Mouse (Mus musculus) c-Kit-positive CD71-positive TER-119-positive erythroid progenitor cells, embryonic 14.5 days (primary cell): Measurements from ENCODE around the gene Pdzd2.

ENCODE experiments used
- DNase-seq: peaks from one replicate; pipeline ENCODE4 v3.0.0-alpha.2; 2013; ENCODE audit warnings: low spot score

The Pdzd2 gene

DNA sequence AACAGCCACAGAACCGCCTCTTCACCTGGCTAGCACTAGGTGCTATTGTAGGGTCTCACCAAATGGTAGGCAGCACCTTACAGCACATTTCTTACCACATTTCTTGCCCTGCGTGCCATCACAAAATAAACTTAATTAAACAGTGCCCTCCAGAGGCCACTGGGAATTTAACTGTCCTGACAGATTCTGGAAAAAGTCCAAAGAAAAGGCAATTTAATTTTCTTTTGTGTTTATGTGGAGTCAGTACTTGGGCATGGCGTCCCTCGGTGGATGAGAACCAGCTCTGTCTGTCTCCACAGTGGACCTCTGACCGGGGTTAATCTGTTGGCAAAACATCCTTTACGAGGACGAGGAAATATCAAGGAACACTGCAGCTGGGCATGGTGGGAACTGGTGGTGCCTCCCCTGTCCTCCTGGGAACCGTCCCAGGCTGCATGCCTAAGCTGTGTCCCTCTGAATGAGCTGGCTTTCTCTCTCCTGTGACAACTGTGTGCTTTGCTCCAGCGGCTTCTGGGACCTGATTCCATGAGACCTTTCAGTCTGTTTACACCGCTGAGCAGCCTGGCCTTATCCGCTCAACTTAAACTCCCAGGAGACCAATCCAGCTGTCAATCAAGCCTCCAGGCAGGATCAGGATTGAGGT is 162.5 kb downstream of the Pdzd2 start:
- no peak for DNase-seq

GRCm38 (mm10) chr15:12573621-12574020 is 166.1 kb downstream of the Pdzd2 start:
- DNase-seq, result no peak

DNA sequence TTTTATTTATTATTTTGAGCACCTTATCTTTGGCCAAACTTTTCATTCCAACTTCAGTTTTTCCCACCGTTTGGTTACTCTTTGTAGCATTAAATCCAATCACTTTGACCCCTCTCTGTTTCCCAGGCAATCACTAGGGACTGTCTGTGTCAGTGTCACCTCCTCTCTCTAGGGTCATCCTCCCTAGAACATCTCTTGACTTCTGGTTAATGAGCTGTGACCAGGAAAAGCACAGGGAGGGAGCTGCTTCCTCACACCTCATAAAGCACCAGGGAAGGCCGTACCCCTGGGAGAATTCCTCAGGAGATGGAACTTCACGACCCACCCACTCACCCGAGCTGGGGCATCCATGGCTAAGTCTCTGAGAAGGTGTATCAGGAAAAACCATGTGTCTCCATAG is 168.6 kb downstream of the Pdzd2 start:
- no peak for DNase-seq

DNA sequence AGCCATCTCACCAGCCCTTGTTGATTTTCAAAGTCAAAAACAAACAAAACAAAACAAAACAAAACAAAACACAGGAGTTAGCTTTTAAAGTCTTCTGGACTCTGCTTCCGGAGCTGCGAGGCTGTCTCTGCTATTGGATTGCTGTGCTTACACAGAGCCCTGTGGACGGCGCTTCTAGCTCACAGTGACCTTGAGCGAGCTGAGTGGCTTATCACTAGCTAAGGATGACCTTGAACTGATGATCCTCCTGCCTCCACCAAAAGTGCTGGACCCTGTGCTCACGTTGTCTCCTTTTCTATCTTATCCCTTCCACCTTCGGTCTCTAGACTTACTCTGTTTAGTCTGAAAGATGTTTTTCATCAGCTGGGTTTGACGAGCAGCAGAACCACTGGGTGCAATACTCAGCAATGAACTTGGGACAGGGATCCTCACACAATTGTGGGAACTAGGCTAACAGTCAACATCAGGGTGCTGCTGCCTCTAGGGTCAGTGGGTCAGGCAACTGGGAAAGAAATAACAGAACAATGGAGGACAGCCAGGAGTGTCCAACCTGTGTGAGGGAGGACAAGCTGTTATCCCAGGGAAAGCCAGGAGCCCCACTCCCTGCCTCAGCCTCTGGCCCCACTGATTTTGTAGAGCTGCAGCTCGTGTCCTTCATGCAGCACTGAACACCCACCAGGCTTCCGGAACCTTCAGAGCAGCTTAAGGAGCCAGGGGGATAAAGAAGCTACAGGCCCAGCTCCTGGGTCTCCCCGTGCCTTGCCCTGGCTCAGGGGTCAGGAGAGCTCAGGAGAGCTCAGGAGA is 172.9 kb downstream of the Pdzd2 start:
- no peak for DNase-seq

- DNase-seq, result no peak
These were observed 174.4 kb downstream of the Pdzd2 start for GRCm38 (mm10) chr15:12565281-12565680.

GRCm38 (mm10) chr15:12560505-12560904 is 179.2 kb downstream of the Pdzd2 start:
- no peak for DNase-seq

DNA sequence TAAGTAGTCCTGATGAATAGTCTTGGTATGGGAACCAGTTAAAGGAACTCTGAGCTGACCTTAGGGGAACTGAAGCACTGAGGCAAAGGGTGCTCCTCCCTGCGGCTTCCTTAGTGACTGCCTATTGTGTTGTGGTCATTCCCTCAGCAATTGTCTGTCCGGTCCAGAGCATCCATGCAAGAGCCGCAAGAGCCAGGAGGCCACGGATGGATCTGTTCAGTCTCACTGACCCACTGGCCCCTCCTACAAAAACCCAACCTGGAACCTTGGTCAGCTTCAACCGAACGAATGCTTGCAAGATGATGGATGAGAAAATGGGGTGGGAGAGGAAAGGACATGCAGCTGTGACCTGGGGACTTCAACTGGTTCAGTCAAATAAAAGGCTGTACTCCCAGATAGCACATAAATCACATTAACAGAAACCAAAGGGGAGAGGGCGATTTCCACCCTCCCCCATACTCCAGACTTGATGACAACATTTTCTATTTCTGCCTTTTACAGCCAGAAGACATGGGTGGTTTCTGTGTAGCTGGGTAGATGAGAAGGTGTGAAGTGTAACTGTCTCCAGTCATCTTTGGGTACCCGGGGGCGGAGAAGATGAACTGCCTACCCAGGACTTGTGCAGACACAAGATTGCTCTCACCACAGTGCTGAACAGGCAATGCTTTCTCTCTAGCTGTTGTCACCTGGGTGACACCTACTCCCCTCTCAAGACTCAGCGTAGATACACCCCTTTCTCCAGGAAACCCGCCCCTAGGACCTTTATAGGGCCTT is 181.9 kb downstream of the Pdzd2 start:
- no peak for DNase-seq

GRCm38 (mm10) chr15:12553211-12553610 is 186.5 kb downstream of the Pdzd2 start:
- no peak for DNase-seq

DNA sequence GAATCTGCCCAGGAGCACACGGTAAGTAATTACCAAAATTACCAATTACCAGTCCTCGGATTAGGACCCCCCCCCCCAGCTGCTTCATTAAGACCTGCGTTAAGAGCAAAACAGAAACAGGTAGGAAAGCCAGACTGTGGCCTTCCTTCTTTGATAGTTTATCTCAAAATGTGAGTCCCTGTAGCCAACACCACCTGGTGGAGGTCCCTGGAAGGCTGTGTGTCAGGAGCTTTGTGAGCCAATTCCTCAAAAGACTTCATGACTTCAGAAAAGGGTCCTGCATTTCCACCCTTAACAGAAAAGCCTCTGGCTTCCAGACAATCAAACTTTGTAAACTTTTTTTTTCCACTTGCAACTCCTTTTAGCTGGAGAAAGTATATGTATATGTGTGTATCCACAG is 188.8 kb downstream of the Pdzd2 start:
- no peak for DNase-seq

DNA sequence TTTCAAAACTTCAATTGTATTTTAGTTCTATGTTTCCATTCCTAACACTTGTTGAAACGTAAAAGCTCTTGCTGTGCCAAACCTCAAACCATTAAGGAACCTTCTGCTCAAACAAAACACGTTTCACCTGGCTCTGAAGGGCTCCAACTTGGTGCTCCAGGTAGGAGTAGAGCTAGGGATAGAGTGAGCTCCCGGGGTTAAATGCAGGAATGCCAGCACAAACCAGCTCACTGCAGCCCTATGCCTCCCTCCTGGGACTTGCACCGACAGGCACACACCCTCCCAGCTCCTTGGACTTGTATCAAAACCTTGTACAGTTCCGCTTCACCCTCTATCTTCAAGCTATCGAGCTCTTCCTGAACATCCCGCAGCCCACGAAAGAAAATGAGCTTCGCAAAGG is 189.3 kb downstream of the Pdzd2 start:
- DNase-seq, result no peak

DNA sequence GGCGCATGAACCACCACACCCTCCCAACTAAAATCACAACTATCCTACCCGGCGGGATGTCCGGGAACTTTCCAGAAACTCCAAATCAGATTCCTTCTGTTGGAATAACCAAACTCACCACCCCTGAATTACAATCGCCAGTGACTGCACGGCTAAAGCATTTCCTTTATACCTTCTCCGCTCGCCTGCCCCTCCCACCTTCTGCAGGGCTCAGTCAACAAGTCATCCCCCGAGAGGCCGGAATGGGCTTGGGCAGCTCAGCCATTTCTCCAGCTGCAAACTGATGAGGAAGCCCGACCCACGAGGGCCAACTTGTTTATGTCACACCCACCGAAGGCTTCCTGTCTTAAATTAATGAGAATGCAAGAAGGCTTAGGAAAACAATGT is 189.8 kb downstream of the Pdzd2 start:
- DNase-seq, result no peak

- no peak for DNase-seq
These were observed 190.3 kb downstream of the Pdzd2 start for GRCm38 (mm10) chr15:12549271-12549918.

GRCm38 (mm10) chr15:12548696-12549095 is 191.0 kb downstream of the Pdzd2 start:
- no peak for DNase-seq

GRCm38 (mm10) chr15:12547640-12548405 is 191.9 kb downstream of the Pdzd2 start:
- DNase-seq, result no peak

GRCm38 (mm10) chr15:12546781-12547180 is 192.9 kb downstream of the Pdzd2 start:
- DNase-seq, result no peak

DNA sequence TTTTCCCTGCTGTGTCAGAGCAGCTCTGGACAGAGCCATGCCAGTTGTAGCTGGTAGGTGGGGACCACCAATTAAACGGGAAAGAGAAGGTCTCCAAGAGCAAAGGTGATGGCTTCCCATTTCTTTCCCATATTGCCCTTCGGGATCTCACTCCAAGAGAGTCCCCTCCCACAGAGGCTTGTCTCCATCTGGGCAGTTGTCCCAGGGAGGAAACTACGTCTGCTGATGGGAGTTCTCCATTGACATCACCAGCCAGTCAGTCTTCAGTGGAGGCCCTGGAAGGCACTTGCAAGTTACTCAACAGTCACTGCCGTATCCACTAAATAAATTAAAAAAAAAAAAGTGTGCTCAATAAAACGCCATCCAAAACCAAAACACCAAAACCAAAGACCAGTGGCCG is 194.1 kb downstream of the Pdzd2 start:
- DNase-seq, result no peak

- no peak for DNase-seq
These were observed 194.5 kb downstream of the Pdzd2 start for GRCm38 (mm10) chr15:12545220-12545619.

DNA sequence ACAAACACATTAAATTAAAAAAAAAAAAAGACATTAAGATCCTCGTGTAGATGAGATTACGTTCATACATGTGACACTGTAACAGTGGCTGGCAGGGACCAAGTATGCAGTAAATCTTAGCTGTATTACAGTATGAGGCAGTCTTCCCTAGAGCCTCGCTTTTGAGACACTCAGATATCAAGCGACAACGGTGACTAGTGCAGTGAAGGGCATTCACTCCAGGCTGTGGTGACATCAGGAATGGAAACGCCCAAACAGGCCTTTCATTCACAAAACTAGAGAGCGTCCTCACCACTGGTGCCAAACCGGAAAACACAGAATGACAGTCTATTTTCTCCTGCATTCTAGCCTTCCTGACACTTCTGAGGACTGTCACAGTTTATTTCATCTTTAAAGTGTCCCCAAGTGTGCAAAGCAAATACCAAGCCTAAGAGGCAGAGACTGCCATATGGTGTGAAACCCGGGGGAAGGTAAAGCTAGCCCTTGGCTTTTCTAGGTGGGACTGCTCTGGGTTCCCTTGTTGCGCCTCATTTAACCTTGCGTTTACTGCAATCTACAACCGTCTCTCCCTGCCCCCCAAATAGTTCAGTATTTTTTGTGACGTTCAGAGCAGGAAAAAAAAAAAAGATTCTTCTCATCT is 195.9 kb downstream of the Pdzd2 start:
- DNase-seq, result no peak

- DNase-seq, result no peak
These were observed 197.4 kb downstream of the Pdzd2 start for GRCm38 (mm10) chr15:12542316-12542715.

DNA sequence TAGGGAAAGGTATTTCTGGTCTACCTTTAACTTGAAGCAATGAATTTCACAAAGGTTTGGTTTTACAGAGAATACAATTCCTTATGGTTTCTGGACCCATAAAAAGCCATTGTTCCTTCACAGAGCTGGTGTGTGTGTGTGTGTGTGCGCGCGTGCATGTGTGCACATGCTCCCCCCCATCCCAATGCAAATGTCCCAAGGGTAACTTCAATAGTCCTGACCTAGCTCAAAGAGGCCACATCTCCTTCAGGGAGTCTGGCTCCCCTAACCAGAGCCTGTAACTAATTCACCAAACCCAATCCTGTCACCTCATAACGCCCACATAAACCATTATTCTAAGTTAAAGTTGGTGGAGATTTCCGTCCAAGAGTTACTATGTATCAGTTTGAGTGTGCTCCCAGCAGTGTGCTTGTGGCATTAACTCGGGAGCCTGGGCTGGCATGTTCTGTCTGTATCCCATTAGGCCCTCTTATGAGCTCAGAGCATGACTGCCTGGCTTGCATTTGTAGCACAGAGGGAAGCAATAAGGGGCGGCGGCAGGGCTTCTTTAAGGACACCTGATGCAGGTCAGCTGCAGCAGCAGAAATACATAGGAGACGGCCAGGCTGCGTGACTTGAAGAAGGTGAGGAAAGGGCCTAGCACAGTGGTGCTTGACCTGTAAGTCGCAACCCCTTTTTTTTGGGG is 200.0 kb downstream of the Pdzd2 start:
- no peak for DNase-seq

DNA sequence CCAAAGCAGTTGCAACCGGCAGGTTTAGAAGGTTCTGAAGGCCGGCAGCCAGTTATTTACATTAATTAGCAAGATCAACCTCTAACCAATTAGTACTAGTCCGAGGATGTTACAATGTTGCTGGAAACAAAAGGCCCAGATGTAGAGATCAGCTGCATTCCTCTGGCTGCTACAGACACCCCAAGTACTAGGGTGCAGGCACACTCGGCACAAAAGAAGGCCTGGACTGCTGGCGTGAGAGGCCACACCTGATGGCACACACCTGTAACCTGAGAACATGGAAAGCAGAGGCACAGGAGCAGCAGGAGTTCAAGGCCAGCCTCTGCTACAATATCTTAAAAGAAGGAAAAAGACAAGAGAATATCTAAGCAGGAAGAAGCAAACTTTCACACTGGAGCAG is 206.5 kb downstream of the Pdzd2 start:
- no peak for DNase-seq
